Mouse (Mus musculus) liver, embryonic 11.5 days (tissue): ENCODE measurements around the gene Svbp. TPM values are rescaled to one million over a fixed set of nuclear protein-coding genes. Genes with fewer than 3 reads are reported as not detected.

Source experiments
- ATAC-seq: fragments of 200-750 bp; cut with Nextera tagmentation; replicated peaks from 2 replicates; pipeline ENCODE4 v1.8.0; 2017; ENCODE audit warnings: moderate number of reproducible peaks, mild to moderate bottlenecking, moderate TSS enrichment, moderate library complexity; ENCODE audit not compliant: low FRiP score
- DNase-seq: peaks from one replicate; pipeline ENCODE4 v3.0.0-alpha.2; 2017; ENCODE audit warnings: low spot score
- H3K27ac ChIP-seq: fragments of 300-500 bp; sonication (generic); 2 replicates; pipeline ENCODE4 v1.5.1; 2014; ENCODE audit warnings: mild to moderate bottlenecking, low read depth, low read length, control low read depth
- H3K27me3 ChIP-seq: fragments of 300-500 bp; sonication (generic); replicated peaks from 2 replicates; pipeline ENCODE4 v1.6.1; 2014; ENCODE audit warnings: low read length, mixed read lengths; ENCODE audit not compliant: control insufficient read depth, insufficient read depth
- H3K36me3 ChIP-seq: fragments of 300-500 bp; sonication (generic); 2 replicates; pipeline ENCODE4 v1.6.1; 2014; ENCODE audit warnings: mild to moderate bottlenecking, low read length, moderate library complexity, mixed read lengths; ENCODE audit not compliant: control insufficient read depth, insufficient read depth
- H3K4me1 ChIP-seq: fragments of 300-500 bp; sonication (generic); replicated peaks from 2 replicates; pipeline ENCODE4 v1.6.1; 2014; ENCODE audit warnings: low read length, mixed read lengths; ENCODE audit not compliant: control insufficient read depth, insufficient read depth
- H3K4me2 ChIP-seq: fragments of 300-500 bp; sonication (generic); 2 replicates; pipeline ENCODE4 v1.6.1; 2014; ENCODE audit warnings: mild to moderate bottlenecking, control low read depth, moderate library complexity
- H3K4me3 ChIP-seq: fragments of 300-500 bp; sonication (generic); 2 replicates; pipeline ENCODE4 v1.5.1; 2014; ENCODE audit warnings: low read depth, low read length, control low read depth
- H3K9ac ChIP-seq: fragments of 300-500 bp; sonication (generic); 2 replicates; pipeline ENCODE4 v1.6.1; 2014; ENCODE audit warnings: low read depth, low read length, control low read depth
- H3K9me3 ChIP-seq: fragments of 300-500 bp; sonication (generic); 2 replicates; pipeline ENCODE4 v1.6.1; 2016; ENCODE audit warnings: low read length, inconsistent platforms, mixed read lengths; ENCODE audit not compliant: control insufficient read depth
- WGBS: fragments of 180-500 bp; shearing (Covaris S2); extraction: QIAGEN DNeasy Blood & Tissue Kit; methylation state at CpG from one replicate; pipeline ENCODE4 v1.1.7; 2014; 5-methylcytosine and 5-hydroxymethylcytosine counted together
- polyA plus RNA-seq: library from polyadenylated mRNA; unstranded; fragments of >200 nt; fragmentation: Nextera tagmentation; extraction: Ambion mirVana; gene quantifications from 2 replicates; pipeline ENCODE4 v1.2.1, GENCODE M21; 2014

Gene Svbp
- polyA plus RNA-seq, 1 experiment from 2014 or later, result 174 TPM

DNA sequence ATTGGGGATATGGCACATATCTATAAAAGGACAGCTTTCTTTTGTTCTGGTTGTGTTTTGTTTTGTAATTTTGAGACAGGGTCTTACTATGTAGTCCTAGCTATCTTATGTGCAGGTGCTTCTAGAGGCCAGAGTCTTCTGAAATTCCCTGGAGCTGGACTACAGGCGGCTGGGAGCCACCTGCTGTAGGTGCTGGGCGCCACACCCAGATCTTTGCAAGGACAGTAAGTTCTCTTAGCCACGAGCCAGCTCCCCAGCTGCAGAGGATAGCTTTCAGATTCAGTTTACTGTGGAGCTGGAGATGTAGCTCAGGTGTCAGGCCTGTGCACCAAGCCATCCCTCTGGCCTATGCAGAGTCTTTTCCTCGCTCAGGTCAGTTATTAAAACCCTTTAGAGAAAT lies 28.0 kb upstream of the Svbp start:
- Histone ChIP-seq H3K4me3 (no peak overlapping the region), H3K9ac (no peak overlapping the region), H3K4me2 (no peak overlapping the region), H3K36me3 (peaks cover 9% of the 10 kb centered on the region), H3K27ac (no peak overlapping the region), H3K27me3 (no peaks in the 10 kb centered on the region), H3K4me1 (peaks cover 5% of the 10 kb centered on the region; the same call in 1 of the 2 replicates), H3K9me3 (no peaks in the 10 kb centered on the region)
- 73% methylated on average over 4 of the region's 4 CpGs for WGBS
- ATAC-seq (no peak), DNase-seq (no peak)

DNA sequence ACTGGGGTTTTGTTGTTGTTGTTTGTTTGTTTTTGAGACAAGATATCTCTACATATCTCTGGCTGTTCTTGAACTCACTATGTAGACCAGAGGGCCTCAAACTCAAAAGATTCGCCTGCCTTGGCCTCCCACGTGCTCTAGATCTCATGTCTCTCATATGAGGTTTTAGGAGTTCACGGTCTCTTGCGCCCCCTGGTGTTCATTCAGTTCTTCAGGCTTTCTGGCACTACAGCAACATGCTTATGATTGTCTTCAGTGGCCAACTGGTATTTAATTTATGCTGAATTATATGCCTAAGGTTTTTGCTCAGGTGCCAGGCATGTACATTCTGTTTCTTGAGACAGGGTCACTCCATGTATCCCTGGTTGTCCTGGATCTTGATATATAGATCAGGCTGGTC lies 27.4 kb upstream of the Svbp start:
- Histone ChIP-seq H3K27me3 (no peaks in the 10 kb centered on the region), H3K27ac (no peak overlapping the region), H3K4me3 (no peak overlapping the region), H3K4me1 (peaks cover 9% of the 10 kb centered on the region; the same call in 1 of the 2 replicates), H3K9ac (no peak overlapping the region), H3K9me3 (no peaks in the 10 kb centered on the region), H3K36me3 (peaks cover 9% of the 10 kb centered on the region), H3K4me2 (no peak overlapping the region)
- 5% methylated on average over 4 of the region's 4 CpGs for WGBS
- peak; percentile 77 for DNase-seq
- peak; percentile 33; the same call in 1 of the 2 replicates for ATAC-seq

DNA sequence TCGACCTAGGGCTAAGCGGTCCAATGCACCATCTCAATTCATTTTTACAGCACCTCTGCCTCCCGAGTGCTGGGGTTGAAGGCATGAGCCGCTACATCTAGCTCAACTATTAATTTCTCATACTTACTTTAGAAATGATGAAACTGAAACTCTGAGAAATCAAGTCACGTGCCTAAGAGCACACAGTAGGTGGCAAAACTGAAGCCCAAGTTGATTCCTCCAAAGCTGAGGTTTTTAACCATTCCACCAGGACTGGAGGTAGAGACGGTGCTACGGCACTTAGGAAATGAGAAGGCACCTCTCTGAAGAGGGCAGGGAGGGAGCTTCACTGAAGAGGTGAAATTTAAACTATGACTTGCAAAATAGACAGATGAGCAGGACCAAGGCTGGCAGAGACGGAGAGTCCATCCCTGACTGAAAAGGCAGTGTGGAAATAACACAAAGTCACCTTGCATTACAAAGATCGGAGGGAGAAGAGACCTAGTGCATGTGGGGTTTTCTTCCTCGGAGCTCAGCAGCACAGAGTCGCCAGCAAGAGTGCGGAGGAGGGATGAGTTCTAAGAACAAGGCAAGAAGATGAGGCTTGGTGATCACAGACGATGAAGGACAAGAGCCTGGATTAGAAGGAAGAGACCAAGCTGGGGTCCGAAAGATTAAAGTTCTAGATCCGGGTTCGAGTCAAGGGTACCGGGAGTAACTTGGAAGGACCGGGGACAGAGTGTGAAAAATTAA lies 22.0 kb upstream of the Svbp start:
- no peak for ATAC-seq
- H3K27ac ChIP-seq, result no peak overlapping the region
- no peak for DNase-seq
- H3K36me3 ChIP-seq, result peaks cover 13% of the 10 kb centered on the region
- WGBS, result 34% methylated on average over 18 of the region's 18 CpGs
- H3K4me2 ChIP-seq, result peak overlapping the region; percentile 98
- peak overlapping the region; percentile 85 for H3K9ac ChIP-seq
- peak overlapping the region; percentile 78 for H3K4me3 ChIP-seq
- no peaks in the 10 kb centered on the region for H3K27me3 ChIP-seq
- H3K4me1 ChIP-seq, result peaks cover 10% of the 10 kb centered on the region
- H3K9me3 ChIP-seq, result no peaks in the 10 kb centered on the region

DNA sequence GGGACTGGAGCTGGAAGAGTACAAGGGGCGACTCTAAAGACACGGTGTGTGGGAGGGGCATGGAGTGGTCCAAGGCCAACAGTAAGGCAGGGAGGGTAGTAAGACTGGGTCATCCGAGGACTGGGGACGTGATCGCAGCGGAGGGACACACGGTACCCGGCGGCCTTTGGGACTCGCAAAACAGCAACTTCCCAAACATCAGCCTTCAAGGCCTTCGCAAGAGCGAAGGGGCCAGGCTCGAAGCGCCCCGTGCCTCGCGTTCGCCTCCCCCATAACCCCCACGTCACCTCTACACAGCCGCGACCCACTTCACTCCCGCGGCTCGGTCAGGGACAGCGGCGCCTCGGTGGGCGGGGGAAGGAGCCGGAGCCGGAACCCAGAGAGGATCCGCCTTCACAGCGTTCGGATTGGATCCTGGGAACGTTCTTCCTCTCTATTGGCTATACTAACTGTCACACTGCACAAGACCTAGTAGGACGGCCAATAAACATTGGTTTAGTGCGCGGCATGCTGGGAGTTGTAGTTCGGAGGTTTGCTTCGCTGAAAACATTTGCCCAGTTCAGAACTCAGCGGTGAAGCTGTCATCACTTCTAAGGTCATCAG lies 21.2 kb upstream of the Svbp start, which contains the start of gene Zfp691:
Gene Zfp691 (minus strand): TSS at position 345 of the 603 bp plus-strand sequence.
- H3K4me2 ChIP-seq, result peak within 1 kb of the TSS; percentile 98
- H3K36me3 ChIP-seq, result peaks cover 13% of the 10 kb centered on the region
- H3K4me1 ChIP-seq, result peaks cover 10% of the 10 kb centered on the region
- H3K9me3 ChIP-seq, result no peaks in the 10 kb centered on the region
- H3K27me3 ChIP-seq, result no peaks in the 10 kb centered on the region
- H3K27ac ChIP-seq, result no peak within 1 kb of the TSS
- WGBS, result under 1% methylated on average over 40 of the region's 40 CpGs
- peak; percentile 98 for ATAC-seq
- peak; percentile 88 for DNase-seq
- peak within 1 kb of the TSS; percentile 78 for H3K4me3 ChIP-seq
- H3K9ac ChIP-seq, result peak within 1 kb of the TSS; percentile 85

DNA sequence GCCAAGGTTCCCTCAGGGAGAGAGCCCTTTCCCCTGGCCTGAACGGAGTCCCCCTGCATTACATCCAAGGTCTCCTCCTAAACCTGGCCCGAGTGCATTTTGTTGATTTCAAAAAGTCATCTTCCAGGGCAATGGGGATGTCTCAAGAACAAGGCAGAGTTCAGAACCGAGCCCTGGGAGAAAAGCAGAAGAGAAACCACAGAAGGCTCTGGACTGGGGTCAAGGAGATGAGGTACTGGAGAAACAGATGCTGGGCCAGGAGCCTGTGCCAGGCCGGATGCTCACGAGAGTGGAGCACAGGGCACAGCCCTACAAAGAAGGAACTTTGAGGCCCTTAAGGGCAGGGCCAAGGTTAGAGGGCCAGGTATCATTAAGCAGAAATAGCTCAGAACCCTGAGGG lies 17.4 kb upstream of the Svbp start:
- Histone ChIP-seq H3K9me3 (no peaks in the 10 kb centered on the region), H3K9ac (no peak overlapping the region), H3K4me1 (peaks cover 9% of the 10 kb centered on the region), H3K36me3 (peaks cover 23% of the 10 kb centered on the region), H3K27ac (no peak overlapping the region; the same call in 1 of the 2 replicates), H3K4me3 (no peak overlapping the region), H3K4me2 (no peak overlapping the region), H3K27me3 (no peaks in the 10 kb centered on the region)
- 75% methylated on average over 5 of the region's 5 CpGs for WGBS
- ATAC-seq (no peak), DNase-seq (no peak)

DNA sequence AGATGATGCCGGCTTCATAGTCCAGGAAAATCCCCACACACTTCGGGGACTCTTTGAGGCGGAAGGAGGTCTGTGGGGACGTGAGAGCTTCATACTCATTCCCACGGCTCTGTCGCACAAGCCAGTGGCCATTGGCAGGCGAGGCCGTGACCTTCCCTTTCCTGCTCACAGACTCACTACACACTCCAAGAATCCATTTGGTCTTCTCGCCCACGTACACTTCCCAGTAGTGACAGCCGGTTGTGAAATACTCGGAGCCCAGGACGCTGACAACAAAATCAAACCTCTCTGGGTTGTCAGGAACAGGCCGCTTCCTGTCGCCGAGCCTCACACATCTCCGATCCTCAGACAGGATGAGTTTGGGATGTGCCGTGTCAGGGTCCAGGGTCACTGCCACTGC lies 16.8 kb upstream of the Svbp start:
- Histone ChIP-seq H3K27me3 (no peaks in the 10 kb centered on the region), H3K27ac (no peak overlapping the region), H3K4me1 (peaks cover 3% of the 10 kb centered on the region; the same call in 1 of the 2 replicates), H3K4me2 (no peak overlapping the region), H3K4me3 (no peak overlapping the region), H3K36me3 (peaks cover 25% of the 10 kb centered on the region), H3K9me3 (no peaks in the 10 kb centered on the region), H3K9ac (no peak overlapping the region)
- WGBS, result 70% methylated on average over 18 of the region's 18 CpGs
- DNase-seq, result no peak
- ATAC-seq, result no peak

DNA sequence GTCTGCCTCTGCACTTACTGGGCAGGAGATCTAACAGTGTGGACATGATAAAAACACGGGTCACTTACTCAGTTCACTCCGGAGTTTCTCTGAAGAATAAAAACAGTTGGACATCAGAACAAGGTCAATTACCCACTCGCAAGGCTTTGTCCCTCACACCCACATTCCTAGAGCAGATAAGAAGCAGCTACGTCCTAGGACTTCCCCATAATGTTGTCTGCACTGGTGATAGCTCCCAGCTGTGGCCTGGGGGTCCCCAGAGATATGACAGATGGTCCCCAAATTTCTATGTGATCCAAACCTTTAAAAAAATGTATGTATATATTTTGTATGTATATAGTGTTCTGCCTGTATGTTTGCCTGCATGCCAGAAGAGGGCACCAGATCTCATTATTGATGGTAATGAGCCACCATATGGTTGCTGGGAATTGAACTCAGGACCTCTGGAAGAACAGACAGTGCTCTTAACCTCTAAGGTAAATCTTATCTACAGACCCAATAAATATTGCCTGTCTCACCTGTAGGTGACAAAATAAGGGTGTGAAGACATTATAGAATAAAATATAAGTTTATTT lies 14.9 kb upstream of the Svbp start:
- Histone ChIP-seq H3K4me1 (peaks cover 3% of the 10 kb centered on the region; the same call in 1 of the 2 replicates), H3K36me3 (peaks cover 32% of the 10 kb centered on the region), H3K4me2 (no peak overlapping the region), H3K27ac (no peak overlapping the region), H3K4me3 (no peak overlapping the region), H3K27me3 (no peaks in the 10 kb centered on the region), H3K9ac (no peak overlapping the region), H3K9me3 (no peaks in the 10 kb centered on the region)
- DNase-seq (no peak), ATAC-seq (no peak)
- WGBS, result 38% methylated on average over 4 of the region's 4 CpGs

DNA sequence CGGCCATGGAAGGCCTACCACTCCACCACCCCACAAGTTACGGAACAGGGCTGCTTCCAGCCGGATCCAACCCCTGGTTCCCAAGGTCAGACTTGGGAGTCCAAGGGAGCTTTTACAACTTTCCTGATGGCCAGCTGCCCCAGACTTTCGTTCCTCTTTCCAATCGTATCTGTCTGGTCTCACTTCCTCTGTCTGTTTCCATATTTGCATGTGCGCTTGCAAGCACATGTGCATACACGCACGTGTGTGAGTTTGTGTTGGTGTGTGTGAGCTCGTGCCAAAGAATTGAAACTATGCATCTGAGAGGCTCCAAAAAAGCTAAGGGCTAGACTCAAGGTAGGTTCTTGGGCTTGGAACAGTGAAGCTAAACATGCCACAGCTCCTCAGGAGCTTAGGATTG lies 13.7 kb upstream of the Svbp start:
- ATAC-seq (no peak), DNase-seq (no peak)
- Histone ChIP-seq H3K4me2 (no peak overlapping the region), H3K27ac (peak overlapping the region; percentile 13; the same call in 1 of the 2 replicates), H3K9me3 (no peaks in the 10 kb centered on the region), H3K4me1 (peaks cover 13% of the 10 kb centered on the region), H3K4me3 (no peak overlapping the region), H3K27me3 (no peaks in the 10 kb centered on the region), H3K9ac (no peak overlapping the region), H3K36me3 (peaks cover 36% of the 10 kb centered on the region)
- WGBS, result 70% methylated on average over 9 of the region's 9 CpGs
